Mouse (Mus musculus): ENCODE measurements around the gene Tenm4.

The Tenm4 gene

DNA sequence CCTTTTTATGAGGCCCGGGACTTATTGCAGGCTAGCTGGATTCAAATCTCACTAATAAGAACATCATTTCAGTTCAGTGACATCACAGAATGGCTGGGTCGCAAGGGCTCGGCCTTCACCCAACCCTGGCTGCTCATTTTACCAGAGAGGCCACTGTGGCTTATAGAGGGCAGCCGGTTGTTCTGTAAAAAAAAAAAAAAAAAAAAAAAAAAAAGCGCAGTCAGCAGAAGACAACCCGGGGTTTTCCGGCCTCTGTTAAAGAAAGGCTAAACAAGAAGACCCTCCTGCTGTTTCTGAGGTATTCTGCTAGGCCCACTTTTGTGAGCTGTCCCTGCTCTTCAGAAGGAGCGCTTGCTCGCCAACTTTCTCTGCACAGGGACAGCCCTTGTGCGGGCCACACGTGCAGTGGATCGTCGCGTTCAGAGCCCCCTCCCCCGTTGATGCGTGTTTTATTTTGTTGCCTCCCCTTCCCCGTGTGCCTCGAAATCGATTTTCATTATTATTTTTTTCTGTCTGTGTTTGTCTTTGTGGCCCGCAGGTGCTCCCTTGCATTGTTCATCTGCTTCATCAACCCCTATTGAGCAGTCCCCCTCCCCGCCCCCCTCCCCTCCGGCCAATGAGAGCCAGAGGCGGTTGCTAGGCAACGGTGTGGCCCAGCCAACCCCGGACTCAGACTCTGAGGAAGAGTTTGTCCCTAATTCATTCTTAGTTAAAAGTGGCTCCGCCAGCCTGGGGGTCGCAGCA, 472.6 kb downstream of the Tenm4 start:
- DNase-seq (ENCODE audit: low read depth, low spot score), result peak; percentile 82

DNA sequence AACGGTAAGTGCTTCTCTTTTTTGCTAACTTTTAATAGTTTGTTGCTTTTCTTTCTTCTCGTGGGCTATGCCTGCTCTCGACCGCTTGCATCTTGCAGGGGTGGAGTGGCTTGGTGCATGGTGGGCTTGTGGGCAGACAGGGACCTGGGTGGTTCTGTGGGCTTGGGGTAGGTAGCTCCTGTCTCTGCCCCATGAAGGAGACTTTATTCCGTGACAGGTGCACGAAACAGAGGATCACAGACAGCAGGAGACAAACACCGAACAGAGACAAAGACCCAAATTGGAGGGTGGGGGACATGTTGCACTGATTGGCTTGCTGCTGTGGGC, 473.1 kb downstream of the Tenm4 start:
- no peak for DNase-seq (ENCODE audit: low read depth, low spot score)

- no peak for DNase-seq (ENCODE audit: low read depth, low spot score)
These were observed 476.6 kb downstream of the Tenm4 start for GRCm38 (mm10) chr7:96647657-96648056.

- DNase-seq (ENCODE audit: low read depth, low spot score), result no peak
These were observed 477.6 kb downstream of the Tenm4 start for GRCm38 (mm10) chr7:96648606-96649005.

DNA sequence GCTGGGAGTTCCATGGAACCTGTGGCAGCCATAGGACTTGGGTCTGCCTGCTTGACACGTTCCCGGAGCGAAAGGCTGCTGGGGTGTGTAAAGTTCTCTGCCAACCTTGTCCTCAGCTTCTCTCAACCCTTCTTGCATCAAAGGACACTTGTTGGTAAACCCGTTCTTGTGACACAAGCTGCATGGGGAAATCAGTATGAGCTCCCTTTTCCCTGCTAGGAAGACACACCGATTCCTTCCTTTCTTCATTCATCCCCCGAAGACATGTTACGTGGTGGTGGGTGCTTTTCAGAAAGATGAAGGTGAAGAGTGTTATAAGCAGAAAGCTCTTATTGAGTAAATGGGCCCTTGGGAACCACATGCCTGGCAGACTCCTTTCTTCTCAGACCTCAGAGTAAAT, 478.1 kb downstream of the Tenm4 start:
- no peak for DNase-seq (ENCODE audit: low read depth, low spot score)

- no peak for DNase-seq (ENCODE audit: low read depth, low spot score)
These were observed 479.4 kb downstream of the Tenm4 start for GRCm38 (mm10) chr7:96650435-96650834.

GRCm38 (mm10) chr7:96651055-96651454, 480.0 kb downstream of the Tenm4 start:
- DNase-seq (ENCODE audit: low read depth, low spot score), result no peak

DNA sequence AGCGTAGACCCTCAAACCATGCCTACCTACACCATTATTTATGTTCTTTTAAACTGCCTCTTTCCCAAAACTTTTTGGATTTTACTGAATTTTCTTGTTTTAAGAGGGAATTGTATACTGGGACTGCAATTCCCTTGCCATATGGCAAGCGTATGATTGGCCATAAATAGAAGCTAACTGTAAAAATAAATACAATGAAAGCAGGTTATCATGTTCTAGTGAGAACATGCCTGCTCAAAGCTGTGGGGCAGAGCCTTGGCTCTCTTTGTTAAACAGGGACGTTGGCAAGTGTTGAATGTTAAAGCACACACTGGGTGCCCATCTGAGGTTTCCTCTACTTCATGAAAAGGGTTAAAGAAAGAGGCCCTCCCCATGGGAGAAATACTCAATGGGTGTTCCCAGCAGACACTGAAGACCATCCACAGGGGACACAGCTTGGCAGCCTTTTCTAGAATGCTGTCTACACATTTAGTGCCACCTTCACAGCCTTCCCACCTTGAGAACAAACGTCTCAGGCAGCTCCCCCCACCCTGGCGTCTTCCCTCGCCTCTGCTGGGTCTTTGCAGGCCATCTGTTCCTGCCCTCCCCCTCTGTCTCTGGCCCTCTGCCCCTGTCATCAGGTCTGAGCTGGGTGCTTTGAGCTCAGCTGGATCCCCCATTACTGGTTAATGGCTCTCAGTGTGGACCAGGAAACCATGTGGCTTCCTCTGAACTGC, 480.7 kb downstream of the Tenm4 start:
- no peak for DNase-seq (ENCODE audit: low read depth, low spot score)

- DNase-seq (ENCODE audit: low read depth, low spot score), result no peak
These were observed 481.8 kb downstream of the Tenm4 start for GRCm38 (mm10) chr7:96652844-96653243.

GRCm38 (mm10) chr7:96654206-96654605, 483.2 kb downstream of the Tenm4 start:
- DNase-seq (ENCODE audit: low read depth, low spot score), result no peak

DNA sequence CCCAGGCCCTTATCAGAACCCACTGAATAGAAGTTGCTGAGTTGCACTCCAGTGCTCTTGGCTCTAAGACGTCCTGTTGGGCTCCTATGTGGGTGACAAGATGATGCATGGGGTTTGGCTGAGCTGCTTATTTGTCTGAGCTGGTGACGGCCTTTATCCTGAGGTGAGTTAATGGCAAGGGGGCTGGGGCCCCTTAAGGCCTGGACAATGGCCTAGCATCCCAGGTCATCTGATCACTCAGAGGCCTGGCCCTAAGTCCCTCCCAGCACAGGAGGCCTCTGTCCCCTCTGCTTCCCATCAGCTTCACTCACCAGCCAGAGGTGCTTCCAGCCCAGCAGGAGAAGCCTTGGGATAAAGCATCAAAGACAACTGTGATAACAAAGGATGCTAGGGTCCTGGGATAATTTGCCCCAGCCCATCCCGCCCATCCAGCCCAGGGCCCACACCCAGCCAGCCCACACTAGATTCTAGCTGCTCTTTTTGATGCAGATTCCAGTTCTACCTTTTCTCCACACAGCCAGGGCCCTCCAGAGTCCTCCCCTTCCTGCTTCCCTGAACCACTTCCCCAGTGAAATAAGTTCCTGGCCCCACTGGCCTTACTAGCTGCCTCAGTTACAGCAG, 484.2 kb downstream of the Tenm4 start:
- DNase-seq (ENCODE audit: low read depth, low spot score), result no peak

GRCm38 (mm10) chr7:96657101-96657830, 486.2 kb downstream of the Tenm4 start:
- no peak for DNase-seq (ENCODE audit: low read depth, low spot score)

DNA sequence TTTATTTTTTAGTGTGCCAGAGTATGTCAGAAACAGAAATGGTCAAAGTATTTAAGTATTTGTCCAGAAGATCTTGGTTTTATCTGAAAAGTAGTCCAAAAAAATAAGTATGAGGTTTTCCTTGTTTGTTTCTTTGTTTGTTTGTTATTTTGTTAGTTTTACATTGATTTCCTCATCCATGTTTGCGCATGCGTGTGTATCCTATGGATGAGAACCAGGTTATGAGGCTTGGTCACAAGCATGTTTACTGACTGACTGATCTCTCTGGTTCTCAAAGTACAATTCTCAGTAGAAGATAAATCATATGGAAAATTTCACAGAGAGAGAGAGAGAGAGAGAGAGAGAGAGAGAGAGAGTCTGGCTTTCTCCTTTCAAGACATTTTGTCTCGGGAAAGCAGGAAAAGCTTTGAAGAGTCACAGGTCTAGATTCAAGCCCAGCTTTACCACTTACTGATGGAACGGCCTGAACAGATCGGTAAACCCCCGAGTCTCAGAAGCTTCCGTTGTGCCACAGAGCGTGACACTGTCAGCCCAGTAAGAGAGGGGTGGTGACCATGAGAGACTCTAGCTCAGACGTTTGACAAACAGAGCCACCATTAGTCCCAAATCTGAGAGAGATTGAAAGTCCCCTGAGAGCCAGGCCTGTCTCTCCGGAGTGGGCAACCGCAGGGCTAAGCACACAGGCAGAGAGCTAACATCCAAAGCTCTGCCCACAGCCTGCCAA, 487.0 kb downstream of the Tenm4 start:
- no peak for DNase-seq (ENCODE audit: low read depth, low spot score)

GRCm38 (mm10) chr7:96660907-96661306, 489.9 kb downstream of the Tenm4 start:
- DNase-seq (ENCODE audit: low read depth, low spot score), result no peak

DNA sequence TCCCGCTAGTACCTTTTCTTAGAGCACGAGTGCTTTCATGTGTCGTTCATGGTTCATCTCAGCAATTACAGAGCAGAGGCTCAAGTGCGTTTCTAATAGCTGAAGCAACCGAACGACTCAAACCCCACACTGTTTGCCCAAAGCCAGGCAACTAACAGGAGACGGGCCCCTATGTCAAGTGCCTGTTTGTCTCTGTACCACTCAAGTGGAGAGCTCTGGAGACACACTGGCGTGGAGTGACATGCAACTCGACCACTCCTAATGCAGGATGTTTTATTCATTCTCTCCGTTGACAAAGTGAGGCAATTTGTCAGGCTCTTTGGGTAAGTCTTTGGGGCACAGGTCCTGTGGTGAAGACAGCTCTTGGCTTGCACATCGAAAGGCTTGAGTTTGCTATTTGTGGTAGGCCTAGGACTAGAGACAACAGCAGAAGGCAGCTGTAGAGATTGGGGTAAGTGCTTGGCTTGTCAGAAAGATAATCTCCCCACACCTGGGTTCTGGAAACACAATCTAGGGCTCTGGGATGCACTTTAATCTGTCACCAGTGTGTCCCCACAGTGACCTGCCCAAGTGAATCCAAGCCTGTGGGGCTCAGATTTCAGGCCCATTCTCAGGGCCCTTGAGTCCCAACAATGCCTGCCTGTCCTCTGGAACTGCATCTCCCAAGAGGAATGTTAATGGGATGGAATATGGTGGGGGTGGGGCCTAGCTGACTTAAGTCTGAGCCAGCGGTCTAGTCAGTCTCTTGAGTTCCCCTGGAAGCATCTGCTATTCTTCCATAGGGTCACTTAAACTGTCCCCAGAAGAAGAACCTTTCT, 490.5 kb downstream of the Tenm4 start:
- DNase-seq (ENCODE audit: low read depth, low spot score), result no peak

GRCm38 (mm10) chr7:96663336-96663735, 492.3 kb downstream of the Tenm4 start:
- DNase-seq (ENCODE audit: low read depth, low spot score), result no peak

- no peak for DNase-seq (ENCODE audit: low read depth, low spot score)
These were observed 495.4 kb downstream of the Tenm4 start for GRCm38 (mm10) chr7:96666366-96666896.

DNA sequence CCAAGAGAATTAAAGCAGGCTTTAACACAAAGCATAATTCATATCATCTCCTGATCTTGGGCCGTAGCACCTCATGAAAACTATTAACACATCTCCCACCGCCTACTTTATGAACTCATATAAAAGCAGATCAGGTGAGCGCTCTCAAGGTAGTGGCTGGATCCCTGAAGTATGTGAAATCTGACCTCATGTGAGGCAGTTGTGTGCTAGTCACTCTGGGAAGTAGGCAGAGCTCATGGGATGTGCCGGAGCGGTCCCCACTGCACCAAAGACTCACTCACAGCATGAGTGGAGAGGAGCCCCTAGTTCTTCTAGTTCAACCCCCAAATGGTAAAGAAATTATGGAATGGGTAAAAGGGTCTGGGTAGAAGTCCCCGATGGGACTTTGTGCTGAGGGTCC, 496.6 kb downstream of the Tenm4 start:
- DNase-seq (ENCODE audit: low read depth, low spot score), result no peak

DNA sequence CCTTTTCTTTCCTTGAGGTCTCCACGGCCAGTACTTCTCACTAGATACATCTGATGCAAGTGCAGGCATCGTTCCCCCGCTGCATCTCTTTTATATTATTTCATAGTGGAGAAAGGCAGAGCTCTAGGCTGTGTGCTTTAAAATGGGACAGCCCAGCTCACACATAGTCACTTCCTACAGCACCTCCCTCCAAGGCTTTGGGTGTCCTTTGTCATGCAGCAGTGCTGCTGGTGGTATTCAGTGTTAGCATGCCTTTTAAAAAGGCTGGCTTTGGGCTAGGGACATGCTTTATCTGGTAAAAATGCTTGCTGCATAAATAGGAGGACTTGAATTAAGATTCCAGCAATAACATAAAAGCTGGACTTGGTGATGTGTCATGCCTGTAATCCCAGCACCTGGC, 499.0 kb downstream of the Tenm4 start:
- no peak for DNase-seq (ENCODE audit: low read depth, low spot score)

DNA sequence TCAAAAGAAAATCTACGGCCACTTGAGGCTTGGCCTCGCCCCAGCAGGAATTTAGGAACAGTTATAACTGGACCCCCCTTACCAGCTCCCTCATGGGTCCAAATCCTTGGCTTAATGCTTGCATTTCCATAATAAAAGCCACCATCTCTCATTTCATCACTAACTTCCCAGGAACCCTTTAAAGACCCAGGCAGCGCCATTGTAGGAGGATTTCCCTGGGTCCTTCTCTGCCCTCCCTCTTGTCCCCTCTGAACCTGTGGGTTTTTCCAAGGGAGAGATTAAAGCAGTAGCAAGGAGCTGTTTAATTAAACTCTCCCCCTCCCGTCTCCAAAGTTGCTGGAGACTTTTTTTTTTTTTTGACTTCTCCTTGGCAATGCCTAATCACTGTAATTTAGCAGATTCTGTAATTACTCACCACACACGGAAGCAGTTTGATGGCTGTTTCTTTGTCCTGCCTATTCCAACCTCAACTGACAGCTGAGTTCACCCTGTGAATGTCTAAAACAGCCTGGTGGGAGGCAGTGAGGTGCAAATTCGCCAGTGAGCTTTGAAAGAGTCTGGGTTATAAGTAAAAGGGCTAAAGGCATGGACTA, 501.4 kb downstream of the Tenm4 start:
- no peak for DNase-seq (ENCODE audit: low read depth, low spot score)
